Mouse (Mus musculus): ENCODE measurements around the gene Jag2.

DNA sequence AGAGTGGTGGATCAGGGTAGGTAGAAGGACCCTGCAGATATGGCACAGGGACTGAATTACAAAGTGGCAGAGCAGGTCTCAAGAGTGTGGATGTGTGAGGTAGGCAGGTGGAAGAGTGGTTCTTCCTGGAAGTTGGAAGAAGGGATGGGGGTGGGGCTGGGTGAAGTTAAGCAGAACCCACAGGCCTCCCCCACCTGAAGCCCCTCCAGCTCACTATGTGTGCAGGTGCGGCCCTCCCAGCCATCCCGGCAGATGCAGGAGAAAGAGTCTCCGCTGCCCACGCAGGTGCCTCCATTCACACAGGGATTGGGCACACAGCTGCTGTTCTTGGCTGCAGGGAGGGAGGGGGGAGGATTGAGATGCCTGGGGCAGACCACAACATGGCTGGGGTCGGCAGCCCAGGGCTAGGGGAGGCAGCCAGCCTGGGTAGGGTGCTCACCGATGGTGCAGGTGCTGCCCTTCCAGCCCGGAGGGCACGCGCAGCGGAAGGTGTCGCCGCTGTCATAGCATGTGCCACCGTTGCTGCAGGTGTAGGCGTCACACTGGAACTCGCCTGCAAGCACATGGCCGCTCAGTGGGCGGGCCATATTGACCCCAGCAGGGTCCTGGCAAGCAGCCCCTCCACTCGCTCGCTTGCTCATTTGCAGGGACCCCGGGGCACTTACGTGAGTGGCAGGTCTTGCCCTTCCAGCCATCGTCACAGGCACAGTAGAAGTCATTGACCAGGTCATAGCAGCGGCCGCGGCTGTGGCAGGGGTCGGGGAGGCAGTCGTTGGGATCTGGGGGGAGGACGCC lies 16.4 kb downstream of the Jag2 start:
- TF ChIP-seq CTCF (IDR thresholded peaks at IDR 0.05; ENCODE audit: extremely low read depth, insufficient read depth, insufficient read length, insufficient replicate concordance) (no peak), POLR2A (IDR thresholded peaks at IDR 0.05; ENCODE audit: low read depth, low read length) (no peak)
